Mouse (Mus musculus): Measurements from ENCODE around the gene Nr2f2.

DNA sequence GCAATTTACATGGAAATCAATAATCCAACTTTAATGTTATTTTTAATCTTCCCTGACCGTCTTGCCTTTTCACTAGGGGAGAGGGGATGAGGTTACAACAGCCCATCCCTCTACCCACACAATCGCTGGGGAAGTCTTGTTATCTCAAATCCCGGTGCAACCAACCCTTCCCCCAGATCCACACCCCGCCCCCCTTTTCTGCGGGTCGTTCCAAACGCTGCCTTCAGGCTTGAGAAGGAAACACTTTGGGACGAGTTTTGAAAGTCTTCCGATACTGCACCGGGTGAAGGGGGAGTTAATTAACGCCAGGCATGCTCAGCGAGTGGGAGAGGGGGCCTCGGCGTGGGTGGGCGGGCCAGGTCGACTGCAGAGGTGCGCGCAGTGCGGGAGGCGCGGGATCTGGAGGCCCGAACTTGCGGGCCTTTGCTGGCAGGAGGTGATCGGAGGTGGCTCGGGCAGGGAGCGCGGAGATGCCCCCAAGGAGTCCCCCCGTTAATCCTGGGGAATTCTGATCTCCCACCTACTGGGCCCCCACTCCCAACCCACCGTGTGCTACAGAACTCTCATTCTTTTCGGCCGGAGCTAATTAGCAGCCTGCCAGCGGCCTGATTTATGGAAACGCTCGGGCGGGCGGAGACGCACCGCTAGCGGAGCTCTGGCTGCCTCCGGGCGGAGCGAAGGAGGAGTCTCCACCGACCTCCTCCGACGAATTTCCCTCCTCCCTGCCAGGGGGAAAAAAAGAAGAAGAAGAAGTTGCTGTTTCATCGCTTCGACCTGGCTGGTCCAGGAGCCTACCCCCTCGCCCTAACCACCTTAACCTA is 35.1 kb downstream of the Nr2f2 start:
- TF ChIP-seq GATA1 (IDR thresholded peaks at IDR 0.05; ENCODE audit: borderline replicate concordance, low read length), result no peak
- no peak for TF ChIP-seq FLI1 (IDR thresholded peaks at IDR 0.05; ENCODE audit: low read length)
